Mouse (Mus musculus) stomach, postnatal 0 days (tissue): ENCODE measurements around the gene Mtus2.

Experiments used
- CTCF ChIP-seq: IDR thresholded peaks from 2 replicates; pipeline ENCODE4 v1.5.1; 2016; ENCODE audit warnings: antibody characterized with exemption, low read depth, mild to moderate bottlenecking, moderate library complexity
- EP300 ChIP-seq: optimal IDR thresholded peaks from 2 replicates; pipeline ENCODE3; 2016; ENCODE audit warnings: antibody characterized with exemption

GRCm38 (mm10) chr5:148267446-148267845 is 310.3 kb downstream of the Mtus2 start:
- TF ChIP-seq CTCF (no peak), EP300 (no peak)
